Mouse (Mus musculus): Measurements from ENCODE around the gene Timp2.

The Timp2 gene

DNA sequence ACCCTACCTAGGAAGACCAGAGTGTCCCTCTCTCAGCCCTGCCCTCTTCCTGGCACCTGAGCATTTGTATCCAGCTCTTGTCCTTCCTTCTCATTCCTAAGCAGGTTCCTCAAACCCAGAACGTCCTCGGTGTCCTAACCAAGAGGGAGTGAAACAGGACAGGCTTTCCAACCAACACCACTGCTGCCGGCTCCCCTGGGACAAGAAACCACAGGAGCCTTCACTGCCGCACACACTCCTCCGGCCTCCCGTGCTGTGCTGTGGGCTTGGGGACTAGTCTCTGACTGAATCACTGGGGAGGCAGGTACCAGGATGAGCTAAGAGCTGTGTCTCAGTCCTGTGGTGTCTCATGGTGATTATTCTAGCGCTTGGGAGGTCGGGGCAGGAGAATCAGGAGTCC is 14.1 kb upstream of the Timp2 start:
- no peak for DNase-seq (ENCODE audit: low read depth, low spot score)

- no peak for DNase-seq (ENCODE audit: low read depth, low spot score)
Measured at GRCm38 (mm10) chr11:118369251-118369650, 13.7 kb upstream of the Timp2 start.

DNA sequence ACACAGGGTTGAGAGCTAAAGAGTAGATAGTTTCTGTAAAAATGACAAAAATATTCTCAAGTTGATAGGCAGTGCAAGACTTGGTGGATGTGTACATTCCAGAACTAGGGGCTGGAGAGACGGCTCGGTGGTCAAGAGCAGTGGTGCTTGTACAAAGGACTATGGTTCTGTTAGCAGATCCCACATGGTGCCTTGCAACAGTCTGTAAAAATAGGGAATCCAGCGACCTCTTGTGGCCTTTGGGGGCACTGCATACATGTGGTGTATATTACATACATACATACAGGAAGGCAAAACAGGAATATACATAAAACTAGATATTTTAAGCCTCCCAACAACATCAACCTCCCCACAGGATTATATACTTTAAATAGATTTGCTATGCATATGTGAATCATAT is 12.8 kb upstream of the Timp2 start:
- DNase-seq (ENCODE audit: low read depth, low spot score) = no peak

DNA sequence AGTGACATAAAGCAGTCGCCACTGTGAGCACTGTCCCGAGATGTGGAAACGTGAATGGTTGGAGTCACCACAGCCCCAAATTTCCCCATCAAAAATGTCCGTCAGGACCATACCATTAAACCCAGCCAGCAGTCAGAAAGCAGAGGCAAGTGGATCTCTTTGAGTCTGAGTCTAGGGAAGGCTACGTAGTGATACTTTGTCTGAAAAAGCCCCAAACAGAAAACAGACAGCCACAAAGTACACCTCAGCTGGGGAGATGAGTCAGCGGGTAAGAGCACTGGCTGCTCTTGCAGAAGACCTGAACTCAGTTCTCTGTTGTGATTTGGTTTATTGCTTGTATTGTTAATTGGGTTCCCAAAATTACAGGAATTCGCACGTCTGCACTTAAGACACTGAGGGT is 11.0 kb upstream of the Timp2 start:
- DNase-seq (ENCODE audit: low read depth, low spot score) = no peak

DNA sequence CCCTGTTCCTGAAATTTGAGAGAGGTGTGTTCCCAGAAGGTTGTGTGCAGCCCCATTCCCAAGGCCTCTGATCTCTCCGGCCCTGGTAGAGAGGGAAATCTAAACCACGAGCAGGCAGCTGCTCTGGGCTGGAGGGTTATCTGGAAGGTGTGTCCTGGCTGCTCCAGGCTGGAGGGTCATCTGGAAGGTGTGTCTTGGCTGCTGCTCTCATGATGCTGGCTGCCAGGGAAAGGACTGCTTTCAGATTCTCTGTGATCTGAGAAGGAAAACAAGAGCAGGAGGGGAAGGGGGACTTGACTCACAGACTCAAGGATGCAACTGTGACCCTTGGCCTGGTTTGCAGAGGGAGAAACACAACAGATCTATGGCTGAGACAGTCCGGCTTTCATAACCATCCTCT is 10.6 kb upstream of the Timp2 start:
- DNase-seq (ENCODE audit: low read depth, low spot score) = no peak

- no peak for DNase-seq (ENCODE audit: low read depth, low spot score)
Measured at GRCm38 (mm10) chr11:118365171-118365570, 9.6 kb upstream of the Timp2 start.

GRCm38 (mm10) chr11:118364021-118364420 is 8.5 kb upstream of the Timp2 start:
- no peak for DNase-seq (ENCODE audit: low read depth, low spot score)

DNA sequence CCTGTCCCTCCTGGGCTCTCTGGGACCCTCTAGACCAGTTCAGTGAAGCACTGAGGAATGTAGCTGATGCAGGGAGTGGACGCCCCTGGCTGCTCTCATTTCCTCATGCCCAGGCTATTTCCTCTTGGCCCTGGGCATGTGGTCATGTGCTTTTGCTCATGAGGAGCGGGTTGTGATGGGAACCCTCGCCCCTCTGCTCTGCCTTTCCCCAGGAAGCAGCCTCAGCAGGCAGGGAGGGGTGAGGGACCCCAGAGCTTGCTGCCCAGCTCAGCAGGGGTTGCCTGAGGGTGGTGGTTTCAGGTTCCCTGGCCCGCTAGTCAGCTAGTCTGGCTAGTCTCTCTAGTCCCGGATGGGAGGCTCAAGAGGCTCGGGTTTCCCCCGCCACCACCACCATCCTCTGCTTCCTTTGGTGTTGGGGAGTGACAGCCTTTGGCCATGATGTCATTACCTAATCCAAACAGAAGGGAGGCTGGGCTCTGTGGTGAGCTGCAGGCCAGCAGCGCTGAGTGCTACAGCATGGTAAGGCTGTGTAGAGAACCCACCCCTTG is 7.5 kb upstream of the Timp2 start:
- no peak for DNase-seq (ENCODE audit: low read depth, low spot score)

GRCm38 (mm10) chr11:118362501-118362900 is 7.0 kb upstream of the Timp2 start:
- DNase-seq (ENCODE audit: low read depth, low spot score) = no peak

DNA sequence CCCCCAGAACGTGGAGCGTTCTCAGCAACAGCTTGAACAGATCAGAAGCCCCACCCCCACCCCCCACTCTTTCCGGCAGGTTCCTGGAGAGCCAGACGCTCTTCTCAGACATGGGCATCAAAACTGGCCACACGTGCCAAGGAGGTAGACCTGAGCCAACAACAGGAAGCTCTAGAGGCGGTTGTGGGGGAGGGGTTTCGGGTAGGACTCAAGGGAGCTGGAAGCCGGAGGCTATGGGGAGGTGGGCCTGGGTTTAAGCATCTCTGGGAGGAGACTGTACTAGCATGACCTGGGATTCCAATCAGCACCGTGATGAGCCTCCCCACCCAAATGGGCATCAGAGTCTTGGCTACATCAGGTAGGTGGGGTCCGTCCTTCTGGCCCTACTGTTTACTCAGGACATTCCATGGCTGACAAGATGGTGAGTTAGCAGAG is 5.4 kb upstream of the Timp2 start:
- no peak for DNase-seq (ENCODE audit: low read depth, low spot score)

DNA sequence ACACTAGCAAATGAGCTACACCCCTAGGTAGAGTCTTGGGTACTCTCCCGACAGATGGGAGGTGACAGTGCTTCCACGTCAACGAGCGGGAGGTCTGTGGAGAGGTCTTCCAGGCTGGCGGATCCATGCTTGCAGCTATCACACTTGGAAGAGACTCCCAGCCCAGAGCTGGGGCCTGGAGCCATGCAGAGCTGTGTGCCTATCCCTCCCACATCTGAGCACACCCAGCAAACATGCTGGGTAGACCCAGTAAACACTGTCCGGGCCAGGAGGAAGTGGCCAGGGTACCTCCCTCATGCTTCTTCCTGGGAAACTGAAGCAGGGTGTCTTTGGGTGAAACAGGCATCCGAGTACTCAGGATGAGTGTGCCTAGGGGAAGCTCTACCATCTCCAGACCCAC is 5.0 kb upstream of the Timp2 start:
- no peak for DNase-seq (ENCODE audit: low read depth, low spot score)

GRCm38 (mm10) chr11:118355205-118355604 is 335 bp downstream of the Timp2 start:
- peak; percentile 75 for DNase-seq (ENCODE audit: low read depth, low spot score)

DNA sequence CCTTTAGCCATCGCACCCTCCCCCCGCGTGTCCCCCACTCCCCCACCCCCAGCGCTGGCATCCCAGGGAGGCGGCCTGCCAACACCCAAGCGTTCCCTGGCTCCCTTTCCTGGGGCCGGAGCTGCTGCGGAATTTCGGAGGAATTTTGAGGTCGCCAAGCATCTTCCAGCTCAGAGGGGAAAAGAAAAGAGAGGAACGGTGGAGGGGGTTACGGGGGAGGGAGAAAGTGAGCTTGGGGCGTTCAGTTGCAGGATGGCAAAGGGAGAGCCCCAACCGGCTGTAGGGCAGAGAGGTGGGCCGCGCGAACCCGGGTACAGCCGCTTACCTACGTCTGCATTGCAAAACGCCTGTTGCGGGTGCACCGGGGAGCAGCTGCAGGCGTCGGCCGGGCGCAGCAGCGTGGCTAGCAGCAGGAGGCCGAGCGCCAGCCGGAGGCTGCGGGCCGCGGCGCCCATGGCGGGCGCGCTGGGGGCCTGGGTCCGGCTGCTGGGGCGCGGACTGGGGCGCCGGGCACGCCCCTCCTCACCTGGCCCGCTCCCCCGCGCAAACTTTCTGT is 826 bp downstream of the Timp2 start:
- DNase-seq (ENCODE audit: low read depth, low spot score) = no peak

- no peak for DNase-seq (ENCODE audit: low read depth, low spot score)
Measured at GRCm38 (mm10) chr11:118349494-118349893, 6.0 kb downstream of the Timp2 start.

DNA sequence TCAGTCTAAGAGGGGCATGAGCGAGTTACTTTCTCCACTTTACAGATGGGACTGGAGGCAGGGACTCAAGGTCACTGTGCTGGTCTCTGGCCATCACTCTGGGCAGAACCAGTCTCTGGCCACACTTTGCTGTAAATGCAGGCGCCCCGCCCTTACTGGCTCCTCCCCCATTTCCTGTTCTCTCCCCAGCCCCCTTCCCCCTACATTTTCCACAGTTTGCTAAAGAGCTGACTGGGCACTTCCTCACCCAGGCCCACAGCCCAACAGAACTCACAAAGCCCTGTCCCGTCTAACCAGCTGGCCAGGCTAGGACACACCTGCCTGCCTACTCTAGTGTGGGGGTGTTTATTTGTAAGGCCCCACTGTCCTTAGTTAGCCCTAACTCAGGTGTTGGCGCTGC is 6.7 kb downstream of the Timp2 start:
- DNase-seq (ENCODE audit: low read depth, low spot score) = no peak

DNA sequence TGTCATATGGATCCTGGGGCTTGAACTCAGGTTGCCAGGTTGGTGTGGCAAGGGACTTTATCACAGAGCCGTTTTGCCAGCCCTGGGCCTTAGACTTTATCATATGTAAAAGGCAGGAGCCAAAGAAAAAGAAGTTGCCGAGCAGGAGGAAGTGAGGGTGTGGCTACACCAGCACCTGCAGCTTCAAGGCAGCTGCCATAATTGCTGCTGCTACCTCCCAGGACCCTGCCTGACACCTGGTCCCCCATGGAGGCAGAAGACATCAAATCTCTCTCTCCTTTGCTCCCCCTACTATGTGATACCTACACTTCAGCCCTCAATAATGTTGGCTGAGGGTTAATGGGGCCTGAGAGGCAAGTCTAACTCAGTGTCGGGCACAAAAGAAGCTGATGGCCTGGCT is 7.1 kb downstream of the Timp2 start:
- DNase-seq (ENCODE audit: low read depth, low spot score) = no peak

DNA sequence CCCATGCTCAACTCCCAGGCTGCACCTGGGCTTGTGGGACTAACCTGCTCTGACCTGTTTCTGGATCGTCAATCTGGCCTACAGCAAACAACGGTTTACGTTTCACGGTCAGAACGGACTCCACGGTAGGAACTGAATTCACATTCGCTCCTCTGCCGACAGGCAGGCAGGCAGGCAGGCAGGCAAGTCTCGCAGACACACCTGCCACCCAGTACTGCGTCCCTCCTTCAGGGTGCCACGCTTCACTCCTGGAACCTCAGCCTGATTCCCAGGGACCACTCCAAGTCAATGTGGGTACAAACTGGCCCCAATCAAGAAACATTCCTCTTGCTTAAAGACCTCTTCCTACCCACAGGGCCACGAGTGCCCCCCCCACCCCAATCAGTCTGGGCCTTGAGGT is 7.6 kb downstream of the Timp2 start:
- no peak for DNase-seq (ENCODE audit: low read depth, low spot score)

DNA sequence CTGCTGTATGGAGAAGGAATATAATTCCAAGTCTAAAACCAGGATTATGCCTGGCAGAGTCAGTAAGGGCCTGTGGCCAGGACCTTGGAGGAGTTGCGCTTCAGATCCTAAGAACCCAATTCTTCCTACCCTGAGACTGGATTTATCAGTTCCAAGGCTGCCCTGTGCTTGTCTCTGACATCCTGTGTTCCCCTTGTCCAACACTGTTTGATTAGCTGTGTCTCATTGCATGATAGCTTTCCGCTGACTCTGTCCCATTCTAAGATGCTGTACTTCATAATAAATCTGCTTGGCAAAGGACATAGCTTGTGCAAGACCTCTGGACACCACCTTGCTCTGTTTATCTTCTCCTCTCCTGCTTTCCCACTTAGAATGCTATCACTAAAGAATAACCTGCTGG is 8.1 kb downstream of the Timp2 start:
- no peak for DNase-seq (ENCODE audit: low read depth, low spot score)

GRCm38 (mm10) chr11:118346395-118347096 is 9.0 kb downstream of the Timp2 start:
- DNase-seq (ENCODE audit: low read depth, low spot score) = no peak

GRCm38 (mm10) chr11:118345693-118346092 is 9.8 kb downstream of the Timp2 start:
- DNase-seq (ENCODE audit: low read depth, low spot score) = no peak

- DNase-seq (ENCODE audit: low read depth, low spot score) = no peak
Measured at GRCm38 (mm10) chr11:118343629-118344028, 11.9 kb downstream of the Timp2 start.

DNA sequence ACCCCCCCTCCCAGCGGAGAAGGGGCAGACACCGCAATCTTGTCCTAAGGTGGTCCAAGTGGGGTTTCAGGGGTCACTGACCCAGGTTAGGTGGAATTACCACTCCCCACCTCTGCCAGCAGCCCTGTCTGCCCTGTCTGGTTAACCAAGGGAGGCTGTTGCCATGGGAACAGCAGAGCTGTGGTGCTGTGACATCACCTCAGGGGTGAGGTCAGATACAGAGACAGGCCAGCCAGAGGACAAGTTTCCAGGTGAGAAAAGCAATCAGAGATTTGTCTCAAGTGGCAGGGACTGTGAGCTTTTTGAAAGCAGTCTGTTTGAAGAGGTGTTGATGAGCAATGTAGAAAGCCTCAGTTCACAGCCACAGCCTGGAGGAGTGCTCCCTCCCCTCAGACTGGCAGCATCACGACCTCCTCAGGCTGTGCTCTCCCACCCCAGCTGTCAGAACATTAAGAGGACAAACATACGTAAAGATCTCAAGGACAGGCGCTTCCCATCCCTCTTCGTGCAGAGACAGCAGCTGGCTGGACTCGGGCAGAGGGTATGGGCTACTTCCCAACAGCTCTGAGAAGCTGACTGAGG is 13.0 kb downstream of the Timp2 start, which contains the start of gene Cep295nl:
Cep295nl (minus strand) TSS at position 101 of the 582 bp plus-strand sequence.
- DNase-seq (ENCODE audit: low read depth, low spot score) = no peak

All from retina, postnatal 7 days (tissue).